Comparison of ENCODE assay signal across 23 mouse cellular contexts in the genomic region with DNA sequence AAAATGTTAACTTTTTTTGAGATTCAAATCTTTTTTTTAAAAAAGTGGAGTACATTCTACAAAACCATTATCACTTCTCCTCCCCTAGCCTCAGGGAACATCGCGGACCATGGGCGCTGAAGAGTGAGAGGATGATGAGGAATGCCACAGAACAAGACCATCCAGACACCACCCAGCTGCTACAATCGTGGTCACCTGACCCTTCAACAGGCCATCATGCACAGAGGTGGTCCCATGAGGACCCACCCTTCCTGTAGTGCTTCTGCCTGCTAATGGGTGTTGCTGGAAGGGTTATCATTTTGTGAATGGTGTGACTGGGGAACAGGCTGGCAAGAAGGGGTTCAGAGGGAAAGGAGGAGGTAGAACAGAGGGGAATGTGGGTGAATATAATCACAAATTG.
"Had no signal": no experiment of that assay in that cellular context is flagged by ENCODE, and none has a peak within 500 bp of the region (broad histone marks: within the 10 kb centered on the region; RNA-seq: fewer than 3 reads in every experiment).

No protein-coding gene starts in this region.

- H3K27me3 ChIP-seq: heart, embryonic 12.5 days; hindbrain, embryonic 13.5 days; hindbrain, embryonic 15.5 days; kidney, embryonic 15.5 days; limb, embryonic 12.5 days; limb, embryonic 15.5 days; liver, embryonic 12.5 days had no signal

- H3K9me3 ChIP-seq: heart, embryonic 10.5 days; heart, embryonic 12.5 days; hindbrain, embryonic 13.5 days; hindbrain, embryonic 15.5 days; kidney, embryonic 15.5 days; limb, embryonic 12.5 days; limb, embryonic 15.5 days; liver, embryonic 12.5 days had no signal

- H3K9ac ChIP-seq: heart, embryonic 12.5 days; hindbrain, embryonic 13.5 days; hindbrain, embryonic 15.5 days; kidney, embryonic 15.5 days; limb, embryonic 12.5 days; limb, embryonic 15.5 days; liver, embryonic 12.5 days; liver, embryonic 14.5 days had no signal

- H3K36me3 ChIP-seq: heart, embryonic 10.5 days; heart, embryonic 12.5 days; hindbrain, embryonic 13.5 days; hindbrain, embryonic 15.5 days; kidney, embryonic 15.5 days; limb, embryonic 12.5 days; limb, embryonic 15.5 days had no signal

- H3K27ac ChIP-seq: heart, embryonic 10.5 days; hindbrain, embryonic 13.5 days; hindbrain, embryonic 15.5 days; hindbrain, postnatal 0 days; kidney, embryonic 15.5 days; kidney, postnatal 0 days; limb, embryonic 12.5 days; limb, embryonic 15.5 days; liver, embryonic 12.5 days; liver, embryonic 14.5 days had no signal

- H3K4me3 ChIP-seq: heart, embryonic 10.5 days; heart, embryonic 12.5 days; hindbrain, embryonic 13.5 days; hindbrain, embryonic 15.5 days; kidney, embryonic 15.5 days; limb, embryonic 12.5 days; limb, embryonic 15.5 days; liver, embryonic 12.5 days had no signal

- H3K4me1 ChIP-seq: limb, embryonic 15.5 days had no signal

- DNase-seq: gastrocnemius, postnatal 14 days; heart, adult 18-20 months; heart, postnatal 10 days; heart, postnatal 36 days; kidney, adult 11 months; kidney, adult 2 months; kidney, adult 9 months; kidney, postnatal 14 days; kidney, postnatal 36 days; layer of hippocampus, adult 9-11 months; layer of hippocampus, postnatal 36 days; left cerebral cortex, postnatal 4 days had no signal
